Mouse (Mus musculus) embryo, embryonic 10.5 days (tissue): ENCODE results near the gene Ajap1.
A peak's percentile ranks its signal among the peaks of the same experiment; 100 is the strongest.

Experiments
- DNase-seq: peaks from one replicate; pipeline ENCODE4 v3.0.0-alpha.2; 2015; ENCODE audit warnings: low spot score

The Ajap1 gene

DNA sequence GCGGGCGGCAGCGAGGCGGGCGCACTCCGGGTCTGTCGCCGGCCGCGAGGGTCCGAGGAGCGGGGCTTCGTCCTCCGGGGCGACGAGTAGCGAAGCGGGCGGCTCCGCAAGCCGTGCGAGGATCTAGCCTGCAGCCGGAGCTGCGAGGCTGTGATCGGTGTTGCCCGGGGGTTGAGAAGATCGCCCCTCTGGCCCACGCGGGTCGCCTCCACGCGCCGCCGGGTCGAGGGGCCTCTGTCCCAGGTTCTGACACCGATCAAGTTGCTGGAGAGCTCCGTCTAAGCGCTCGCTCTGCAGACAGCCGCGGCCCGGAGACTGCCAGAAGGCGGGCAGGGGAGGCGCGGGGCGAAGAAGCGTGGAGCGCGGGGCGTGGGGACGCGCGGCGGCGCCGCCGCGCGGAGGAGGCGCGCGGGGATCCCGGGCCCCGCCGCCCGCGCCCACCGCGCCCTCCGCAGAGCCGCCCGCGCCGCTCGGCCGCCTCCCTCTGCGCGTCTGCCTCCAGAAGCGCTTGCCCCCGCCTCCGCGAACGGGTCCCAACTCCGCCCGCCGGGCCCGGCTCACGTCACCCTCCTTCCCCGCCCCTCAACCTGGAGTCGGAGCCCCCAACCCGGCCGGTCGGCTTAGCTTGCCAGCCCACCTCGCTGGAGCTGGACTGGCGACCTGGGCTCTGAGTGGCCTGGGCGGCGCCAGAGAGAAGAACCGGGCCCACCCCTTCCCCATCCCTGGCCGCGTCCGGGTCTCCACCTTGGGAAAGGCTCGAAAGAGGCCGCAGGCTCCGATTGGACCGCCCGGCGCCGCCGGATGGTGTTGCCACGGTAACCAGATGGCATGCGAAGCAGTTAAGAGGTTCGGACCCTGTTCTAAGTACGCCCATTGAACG is at the start of gene Ajap1:
Gene Ajap1 (minus strand): TSS at position 353 of the 880 bp plus-strand sequence.
- peak; percentile 74 for DNase-seq

DNA sequence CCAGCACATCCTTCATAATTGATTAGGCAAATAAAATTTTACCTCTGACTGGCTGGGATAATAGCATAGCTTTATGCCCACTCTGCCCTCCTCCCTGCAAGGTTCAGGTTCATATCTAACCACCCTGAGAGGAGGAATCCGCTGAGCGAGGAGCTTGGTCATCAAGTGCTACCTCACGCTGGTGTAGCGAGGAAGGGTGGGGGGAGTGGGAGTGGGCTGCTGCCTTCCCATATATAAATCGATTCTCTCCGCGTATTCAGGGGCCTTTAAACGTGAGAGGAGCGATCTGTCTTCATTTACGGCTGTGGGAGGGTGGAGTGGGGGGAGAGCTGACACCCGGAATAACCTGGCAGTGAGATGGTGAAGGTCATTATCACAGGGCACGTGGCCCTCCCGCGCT is 47.9 kb upstream of the Ajap1 start:
- no peak for DNase-seq

DNA sequence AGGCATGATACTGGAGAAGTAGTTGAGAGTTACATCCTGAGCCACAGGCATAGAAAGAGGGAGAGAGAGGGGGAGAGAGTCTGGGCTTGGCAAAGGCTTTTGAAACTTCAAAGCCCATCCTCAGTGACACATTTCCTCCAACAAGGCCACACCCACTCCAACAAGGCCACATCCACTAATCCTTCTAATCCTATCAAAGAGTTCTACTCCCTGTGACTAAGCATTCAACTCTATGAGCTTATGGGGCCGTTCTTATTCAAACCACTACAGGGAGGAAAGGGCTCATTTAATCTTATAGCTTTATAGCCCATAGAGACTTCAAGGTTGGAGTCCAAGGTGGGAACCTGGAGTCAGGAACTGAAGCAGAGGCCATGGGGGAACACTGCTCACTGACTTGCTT is 39.0 kb upstream of the Ajap1 start:
- no peak for DNase-seq

DNA sequence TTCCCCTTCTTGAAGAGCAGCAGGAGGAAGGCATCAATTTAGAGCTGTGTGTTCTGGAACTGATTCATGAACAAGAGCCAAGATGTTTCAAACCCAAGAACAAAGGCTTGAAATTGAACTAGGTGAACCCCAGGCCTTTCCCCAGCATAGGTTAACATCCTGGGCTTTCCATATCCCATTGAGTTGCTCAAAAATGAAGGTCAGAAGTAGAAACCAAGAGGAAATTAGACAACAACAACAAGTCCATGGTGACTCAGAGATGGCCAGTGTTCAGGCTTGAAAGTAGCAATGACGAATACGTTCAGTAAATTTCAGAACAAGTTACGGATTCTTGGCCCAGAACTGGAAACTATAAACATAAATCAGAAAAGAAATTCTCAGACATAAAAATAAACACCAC is 37.3 kb upstream of the Ajap1 start:
- no peak for DNase-seq

DNA sequence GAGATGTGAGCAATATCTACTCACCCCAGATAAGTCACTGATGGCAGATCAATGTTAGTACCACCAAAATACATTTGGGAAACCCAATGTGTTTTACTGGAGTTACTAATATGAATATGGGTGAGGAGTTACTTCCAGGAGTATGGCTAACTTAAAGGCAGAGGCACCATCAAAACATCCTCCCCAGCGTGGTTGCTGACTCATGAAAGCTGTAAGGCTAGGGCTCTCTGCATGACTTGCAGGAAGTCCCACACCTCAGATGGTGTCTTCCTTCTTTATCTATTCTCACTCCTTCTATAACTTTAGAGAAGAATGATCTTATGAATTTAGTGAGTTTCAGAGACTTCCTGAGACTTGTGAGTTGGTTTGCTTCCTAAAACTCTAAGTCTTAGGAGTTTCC is 36.7 kb upstream of the Ajap1 start:
- no peak for DNase-seq

DNA sequence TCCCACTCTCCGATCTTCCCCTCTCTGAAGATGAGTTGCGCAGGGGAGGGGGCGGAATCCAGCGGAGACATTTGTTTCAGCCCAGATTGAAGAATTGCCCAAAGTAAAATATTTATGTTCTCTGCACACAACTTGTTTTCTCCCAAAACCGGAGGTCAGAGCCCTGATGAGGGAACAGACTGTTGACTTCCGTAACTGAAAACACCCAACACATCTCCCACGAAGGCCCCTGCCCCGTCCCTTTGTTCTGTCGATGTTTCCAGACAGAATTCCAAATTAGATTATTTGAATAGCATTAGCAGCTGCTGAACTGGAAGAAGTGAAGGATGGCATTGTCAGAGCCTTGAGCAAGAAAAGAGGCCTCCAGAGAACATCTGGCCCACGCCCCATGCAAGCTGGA is 33.2 kb upstream of the Ajap1 start:
- peak; percentile 12 for DNase-seq

DNA sequence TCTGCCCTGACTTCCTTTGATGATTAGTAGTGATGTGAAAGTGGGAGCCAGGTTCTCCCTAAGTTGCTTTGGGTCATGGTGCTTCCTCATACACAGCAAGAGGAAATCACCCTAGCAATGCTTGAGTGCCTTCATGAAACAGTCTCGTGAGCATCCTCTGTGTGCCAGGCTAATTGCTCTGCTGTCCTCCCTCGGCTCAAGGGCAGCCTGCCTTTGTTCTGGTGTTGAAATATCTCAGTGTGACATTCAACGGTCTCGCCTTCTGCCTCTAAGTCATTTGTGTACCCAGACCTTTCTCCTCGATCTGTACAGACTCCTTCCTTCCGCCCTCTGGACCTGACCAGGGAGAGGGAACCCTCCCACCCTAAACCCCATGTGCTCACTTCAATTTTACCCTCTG is 31.5 kb upstream of the Ajap1 start:
- DNase-seq: no peak

DNA sequence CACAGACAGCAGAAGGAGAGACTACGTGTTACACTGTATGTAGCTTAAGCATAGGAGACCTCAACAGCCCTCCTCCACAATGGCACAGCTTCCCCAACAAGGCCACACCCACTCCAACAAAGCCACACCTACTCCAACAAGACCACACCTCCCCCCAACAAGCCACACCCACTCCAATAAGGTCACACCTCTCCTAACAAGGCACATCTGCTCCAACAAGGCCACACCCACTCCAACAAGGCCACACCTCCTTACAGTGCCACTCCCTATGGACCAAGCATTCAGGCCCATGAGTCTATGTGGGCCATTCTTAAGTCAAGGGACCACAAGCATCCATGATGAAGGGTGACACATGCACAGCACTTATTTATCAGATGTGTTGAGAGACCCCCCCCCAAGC is 28.9 kb upstream of the Ajap1 start:
- DNase-seq: no peak

DNA sequence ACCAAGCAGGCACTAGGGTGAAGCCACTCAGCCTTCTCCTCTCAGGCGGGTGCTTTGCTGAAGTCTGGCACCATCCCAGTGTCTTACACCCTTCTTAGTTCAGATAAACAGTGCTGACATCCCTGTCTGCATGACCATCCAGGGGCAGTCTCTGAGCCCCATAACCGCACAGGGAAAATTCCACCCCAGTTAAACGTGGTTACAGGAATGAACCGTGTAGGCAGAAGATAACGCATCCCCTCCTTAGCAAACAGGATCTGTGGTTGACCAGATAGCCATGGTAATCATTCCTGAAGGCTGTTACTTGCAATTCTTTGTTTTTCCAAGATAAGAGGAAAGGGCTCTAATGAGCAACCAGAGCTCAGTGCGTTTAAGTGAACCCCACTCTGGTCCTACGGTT is 19.3 kb upstream of the Ajap1 start:
- DNase-seq: no peak

DNA sequence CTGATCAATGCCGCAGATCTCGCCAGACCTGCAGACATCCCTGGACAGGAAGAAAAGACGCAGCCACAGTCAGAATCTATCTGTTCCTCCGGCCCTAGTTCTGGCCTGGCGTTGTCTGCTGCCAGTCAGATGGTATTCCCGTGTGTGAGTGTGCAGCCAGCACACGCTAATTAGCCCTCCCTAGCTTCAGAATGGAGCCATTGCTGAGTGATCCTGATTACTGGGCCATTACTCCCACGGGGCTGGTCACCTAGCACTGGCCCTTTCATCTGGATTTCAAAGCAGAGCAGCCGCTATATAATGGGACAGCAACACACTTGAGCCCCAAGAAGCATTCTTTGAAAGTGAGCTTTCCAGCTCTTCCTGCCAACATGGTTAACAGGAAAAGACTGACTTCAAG is 9.8 kb upstream of the Ajap1 start:
- no peak for DNase-seq

DNA sequence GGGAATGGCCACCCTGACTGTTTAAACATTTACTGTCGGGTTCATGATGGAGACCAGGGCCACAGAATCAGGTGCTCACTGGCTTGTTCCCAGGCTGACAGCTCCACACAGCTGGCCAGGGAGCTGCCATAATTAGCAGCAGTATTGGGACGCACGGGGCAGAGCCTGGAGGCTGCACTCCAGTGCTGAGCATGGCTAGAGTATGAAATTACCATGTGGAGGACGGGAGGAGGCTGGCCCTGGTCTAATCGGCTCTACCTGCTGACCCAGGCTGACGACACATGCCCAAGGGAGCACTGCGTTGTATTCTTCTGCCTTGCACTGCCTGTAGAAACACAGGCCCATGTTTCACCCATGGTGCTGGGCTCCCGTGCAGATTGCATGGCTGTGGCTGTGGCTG is 6.5 kb upstream of the Ajap1 start:
- DNase-seq: no peak

DNA sequence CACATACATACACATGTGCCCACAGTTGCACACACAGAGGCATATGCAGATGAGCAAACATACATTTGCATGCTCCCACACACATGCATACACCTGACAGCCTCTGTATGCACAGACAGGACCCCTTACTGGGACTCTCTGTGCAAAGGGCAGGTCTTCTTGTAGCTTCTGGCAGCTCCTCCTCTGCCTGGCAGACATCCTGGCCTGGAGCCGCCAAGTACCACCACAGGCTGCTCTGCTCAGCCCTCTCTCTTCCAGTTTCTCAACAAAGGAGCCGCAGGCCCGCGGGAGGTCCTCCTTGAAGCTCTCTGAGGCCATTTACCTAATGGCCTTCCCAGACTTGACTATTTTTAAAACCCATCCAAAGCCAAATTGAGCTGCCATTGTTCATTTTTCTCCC is 3.3 kb upstream of the Ajap1 start:
- no peak for DNase-seq

DNA sequence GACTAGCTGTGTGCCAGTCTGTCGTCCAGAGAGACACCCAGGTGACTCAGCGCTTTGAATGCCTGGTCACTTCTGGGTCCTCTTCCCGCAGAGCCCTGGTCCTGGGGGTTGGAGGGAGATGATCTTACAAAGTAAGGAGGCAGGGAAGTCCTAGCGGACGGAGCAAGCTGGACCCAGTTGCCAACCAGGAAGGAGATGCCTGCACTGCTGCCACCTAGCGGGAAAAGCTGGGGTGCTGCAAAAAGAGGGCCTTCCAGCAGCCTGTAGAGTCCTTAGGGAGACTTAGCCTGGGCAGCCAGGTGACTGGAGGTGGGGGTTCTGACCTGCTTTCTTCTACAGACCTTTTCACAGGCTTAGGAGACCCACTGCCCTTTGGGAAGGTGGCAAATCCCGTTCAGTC is 1.8 kb upstream of the Ajap1 start:
- DNase-seq: peak; percentile 89

DNA sequence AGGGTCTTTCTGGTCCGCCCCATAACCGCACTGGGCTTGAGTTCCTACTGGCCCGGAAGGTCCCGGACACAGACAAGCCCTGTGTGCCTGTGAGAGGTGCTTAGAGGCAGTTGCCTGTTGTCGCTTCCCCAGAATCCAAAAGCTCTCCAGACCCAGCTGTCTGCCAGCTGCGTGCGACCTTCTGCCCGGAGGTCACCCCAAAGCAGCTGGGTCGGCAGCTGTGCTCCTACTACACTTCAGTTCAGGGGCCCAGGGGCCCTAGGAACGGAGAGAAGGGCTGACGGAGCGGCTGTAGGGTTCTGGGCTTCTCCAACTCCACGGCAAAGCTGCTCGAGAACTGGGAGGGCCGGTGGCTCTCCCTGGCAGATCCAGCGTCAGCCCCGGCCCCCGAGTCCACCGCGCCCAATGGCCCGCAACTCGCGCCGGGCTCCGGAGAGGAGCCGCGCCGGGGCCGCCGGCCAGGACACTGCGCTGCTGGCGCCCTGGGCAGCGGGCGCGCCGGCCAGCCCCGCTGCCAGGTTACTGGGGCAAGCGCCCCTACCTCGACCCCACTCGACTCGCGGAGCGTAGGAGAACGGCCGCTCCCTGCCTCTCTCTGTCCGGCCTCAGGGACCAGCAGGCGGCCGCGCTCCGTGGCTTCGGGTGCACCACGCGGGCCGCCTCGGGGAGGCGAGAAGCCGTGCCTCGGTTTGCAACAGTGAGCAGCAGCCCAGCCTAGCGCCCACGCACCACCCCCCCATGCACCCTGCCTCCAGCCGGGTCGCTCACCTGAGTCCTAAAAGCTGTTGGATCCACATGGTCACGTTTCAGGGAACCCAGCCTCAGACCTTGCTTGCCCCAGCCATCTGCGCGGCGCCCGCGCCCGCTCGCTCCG is 1.0 kb downstream of the Ajap1 start:
- peak; percentile 16 for DNase-seq

DNA sequence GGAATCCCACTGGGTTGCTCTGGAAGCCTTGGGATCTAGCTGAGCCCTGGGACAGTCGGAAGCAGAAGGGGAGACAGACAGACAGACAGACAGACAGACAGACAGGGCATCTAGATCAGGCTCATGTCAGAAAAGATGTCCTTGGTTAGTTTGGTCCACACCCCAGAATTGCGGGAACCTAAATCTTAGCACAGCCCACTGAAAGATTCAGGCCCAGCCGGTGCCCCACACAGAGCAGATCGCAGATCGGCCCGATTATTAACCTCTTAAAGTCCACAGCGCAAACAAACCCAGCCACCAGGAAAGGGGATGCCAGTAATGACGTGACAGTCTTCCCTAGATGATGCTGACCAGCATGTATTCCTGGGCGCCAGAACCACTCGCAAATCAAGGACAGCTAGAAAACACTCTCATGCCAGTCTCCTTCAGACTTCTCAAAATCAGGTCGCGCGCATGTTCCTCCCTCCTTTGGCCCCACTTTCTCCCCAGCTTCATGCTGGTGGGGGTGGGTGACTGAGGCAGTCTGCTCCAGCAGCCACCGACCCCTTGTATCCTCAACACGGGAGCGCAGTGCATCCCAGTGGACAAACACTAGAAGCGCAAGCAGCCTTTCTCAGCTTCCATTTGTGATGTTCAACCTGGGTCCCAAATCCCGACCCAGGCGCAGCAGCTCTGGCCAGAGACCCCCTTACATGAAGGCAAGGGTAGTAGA is 1.9 kb downstream of the Ajap1 start:
- peak; percentile 87 for DNase-seq

DNA sequence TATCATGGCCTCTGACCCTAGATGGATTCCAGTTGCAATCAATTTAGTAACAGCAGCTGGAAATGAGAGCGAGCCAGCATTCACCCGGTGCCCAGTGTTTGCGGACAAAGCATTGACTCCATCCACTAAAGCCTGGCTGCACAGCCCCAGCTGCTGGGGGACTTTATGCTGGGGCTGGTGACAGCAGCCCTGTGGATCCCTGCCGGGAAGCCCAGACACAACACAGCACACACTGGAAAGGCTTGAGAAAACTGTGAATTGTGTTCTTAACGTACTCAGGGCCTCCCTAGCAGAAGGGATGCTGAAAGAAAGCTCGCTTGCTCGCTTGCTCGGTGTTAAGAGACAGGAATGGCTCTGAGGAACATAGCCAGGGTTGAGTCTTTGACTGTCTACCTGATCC is 3.5 kb downstream of the Ajap1 start:
- DNase-seq: peak; percentile 30

DNA sequence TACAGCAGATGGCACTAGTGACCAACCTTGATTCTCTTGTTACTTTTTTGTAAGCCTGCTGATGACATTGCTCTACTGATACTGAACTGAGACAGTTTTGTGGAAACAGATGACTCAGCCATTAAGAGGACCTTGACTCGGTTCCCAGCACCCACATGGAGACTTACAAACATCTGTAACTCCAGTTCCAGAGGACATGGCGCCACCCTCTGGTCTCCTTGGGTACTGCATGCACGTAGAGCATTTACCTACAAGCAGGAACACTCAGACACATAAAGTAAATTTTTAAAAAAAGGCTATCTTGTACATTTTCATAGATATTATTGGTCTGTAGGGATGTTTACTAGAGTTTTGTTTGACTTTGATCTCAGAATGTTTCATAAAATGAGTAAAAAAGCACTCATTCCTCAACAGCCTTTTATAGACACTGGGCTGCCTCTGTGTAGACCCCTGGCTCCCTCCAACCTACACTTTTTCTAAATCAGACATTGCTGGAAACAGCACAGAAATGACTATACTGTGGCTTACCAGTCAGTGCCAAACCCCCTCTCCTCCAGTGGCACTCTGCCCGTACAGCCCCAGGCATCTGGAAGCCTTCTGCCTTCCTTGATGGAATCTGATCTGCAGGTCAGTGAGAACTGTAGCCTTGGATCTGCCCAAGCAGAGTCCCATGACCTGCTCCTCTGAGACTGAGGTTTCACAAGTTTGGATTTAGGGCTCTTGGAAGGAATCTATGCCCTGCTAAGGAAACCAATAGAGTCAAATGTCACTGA is 8.9 kb downstream of the Ajap1 start:
- DNase-seq: no peak

DNA sequence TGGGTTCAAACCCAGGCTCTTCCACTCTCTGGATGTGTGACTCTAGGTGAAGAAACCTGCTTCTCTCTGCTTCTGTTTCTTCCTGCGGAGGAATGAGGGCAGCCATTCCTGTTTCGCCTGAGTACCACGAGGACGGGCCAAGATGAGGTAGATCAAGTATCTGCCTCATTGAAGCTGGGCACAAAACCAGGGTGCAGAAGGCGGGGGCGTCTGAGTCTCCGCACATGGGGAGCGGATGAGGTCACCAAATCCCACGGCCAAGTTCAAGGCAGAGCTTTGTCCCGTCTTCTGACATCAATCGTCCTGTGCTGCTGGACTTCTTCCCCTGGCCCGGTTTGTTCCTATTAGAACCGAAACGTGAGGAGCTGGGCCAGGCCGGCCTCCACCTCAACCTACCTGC is 12.9 kb downstream of the Ajap1 start:
- no peak for DNase-seq

DNA sequence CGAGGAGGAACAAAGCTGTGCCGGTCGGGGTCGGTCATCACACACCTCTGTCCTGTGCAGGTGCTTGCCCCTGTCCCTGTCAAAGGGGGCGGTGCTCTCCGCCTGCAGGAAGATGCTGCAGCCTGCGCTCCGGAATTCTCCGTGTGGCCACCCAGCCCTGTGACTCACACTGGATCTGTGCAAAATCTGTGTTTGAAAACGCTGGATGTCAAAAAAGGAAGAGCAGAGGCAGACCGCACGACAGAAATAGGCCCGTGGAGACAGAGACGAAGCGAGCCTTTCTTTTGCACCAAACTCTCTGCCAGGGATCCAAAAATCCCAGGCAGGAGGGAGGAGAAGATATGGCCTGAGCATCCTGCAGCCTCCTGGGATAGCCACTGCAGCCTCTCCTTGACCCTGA is 22.7 kb downstream of the Ajap1 start:
- DNase-seq: no peak

DNA sequence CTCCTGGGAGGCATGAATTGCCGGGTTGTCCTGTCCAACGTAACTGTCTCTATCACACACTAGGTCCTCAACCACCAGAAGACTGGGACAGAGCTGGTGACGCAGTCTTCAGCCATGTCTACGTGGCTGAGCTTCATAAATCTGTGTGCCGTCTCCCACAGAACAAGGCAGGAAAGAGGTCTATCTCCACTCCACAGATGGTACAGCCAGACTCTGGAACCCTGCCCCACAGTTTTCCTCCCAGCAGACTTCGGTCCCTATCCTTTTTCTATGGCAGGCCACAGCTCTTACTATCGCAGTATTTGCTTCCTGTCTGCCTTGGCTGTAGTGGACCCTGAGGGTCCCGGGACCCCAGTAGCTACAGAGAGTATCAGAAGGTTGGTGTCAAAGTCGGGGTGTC is 23.1 kb downstream of the Ajap1 start:
- no peak for DNase-seq

DNA sequence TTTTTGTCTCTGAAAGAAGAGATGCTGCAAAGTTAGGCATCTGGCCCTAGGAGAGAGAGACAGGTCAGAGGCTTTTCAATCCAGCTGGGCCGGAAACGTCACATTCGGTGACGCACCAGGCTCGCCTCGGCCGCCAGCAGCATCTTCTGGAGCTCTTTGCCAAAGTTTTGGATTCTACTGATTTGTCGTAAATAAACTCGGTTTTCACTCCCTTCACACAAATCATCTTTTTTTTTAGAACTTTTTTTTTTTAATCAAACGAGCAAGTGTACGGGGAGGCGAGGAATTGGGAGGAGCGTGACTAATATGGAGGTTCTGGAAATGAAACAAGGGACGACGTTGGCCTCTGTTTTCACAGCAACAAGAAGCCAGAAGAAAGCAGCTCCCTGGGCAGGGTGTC is 23.8 kb downstream of the Ajap1 start:
- no peak for DNase-seq

DNA sequence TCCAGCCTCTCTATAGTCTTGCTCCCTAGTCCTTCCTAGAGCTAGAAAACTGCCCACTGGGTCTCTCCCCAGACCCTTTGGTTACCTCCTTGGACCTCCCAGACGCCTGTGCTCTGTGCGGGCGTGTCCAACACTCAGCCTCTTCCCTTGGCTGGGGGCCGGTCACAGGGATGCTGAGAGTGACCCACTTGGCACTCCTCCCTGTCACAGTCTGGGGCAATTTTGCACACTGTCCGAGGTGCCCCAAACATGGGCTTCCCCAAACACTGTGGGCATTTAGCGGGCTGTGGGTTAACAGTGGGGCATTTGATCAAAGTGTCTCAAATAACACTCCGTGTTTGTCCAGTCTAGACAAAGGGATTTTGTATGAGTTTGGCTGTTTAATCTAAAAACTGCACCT is 29.1 kb downstream of the Ajap1 start:
- DNase-seq: no peak
